Mouse (Mus musculus) embryo, embryonic 9.5 days (tissue): ENCODE data around the gene Hebp1.

Source experiments
- DNase-seq: peaks from one replicate; pipeline ENCODE4 v3.0.0-alpha.2; 2017; ENCODE audit errors: extremely low spot score

The Hebp1 gene

DNA sequence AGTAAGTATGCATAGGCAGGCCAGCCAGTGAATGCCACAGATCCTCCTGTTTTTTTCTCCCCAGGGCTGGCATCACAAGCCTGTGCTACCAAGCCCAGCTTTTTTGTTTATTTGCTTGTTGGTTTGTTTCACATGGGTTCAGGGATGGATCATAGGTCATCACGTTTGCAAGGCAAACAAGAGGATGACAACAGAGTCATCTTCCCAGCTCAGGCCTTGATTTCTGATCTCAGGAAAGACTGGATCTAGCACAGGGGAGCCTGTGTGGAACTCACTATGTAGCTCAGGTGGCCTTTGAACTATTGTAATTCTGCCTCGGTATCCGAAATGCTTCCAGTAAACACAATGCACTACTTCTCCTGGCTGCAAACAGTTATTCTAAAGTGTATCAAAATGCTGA, 35.5 kb downstream of the Hebp1 start:
- DNase-seq = no peak

GRCm38 (mm10) chr6:135161356-135161755, 36.5 kb downstream of the Hebp1 start:
- DNase-seq = no peak

DNA sequence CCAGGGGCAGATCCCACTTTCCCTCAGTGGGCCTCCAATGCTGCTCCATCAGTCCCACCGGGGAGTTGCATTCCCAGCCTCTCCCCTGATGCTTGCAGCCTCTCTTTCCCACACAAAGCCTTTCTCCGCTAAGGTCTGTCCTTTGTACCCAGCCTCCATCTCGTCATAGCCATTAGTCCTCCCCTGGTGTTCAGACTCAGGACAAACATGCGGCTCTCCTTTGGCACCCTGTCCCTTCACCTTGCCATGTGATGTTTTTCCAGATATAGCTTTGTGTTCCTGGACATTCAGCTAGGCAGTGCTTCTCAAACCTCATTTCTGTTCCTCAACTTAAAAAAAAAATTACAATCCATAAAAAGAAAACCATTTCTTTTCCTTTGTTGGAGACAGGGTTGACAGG, 39.3 kb downstream of the Hebp1 start:
- no peak for DNase-seq

- no peak for DNase-seq
These were observed 40.3 kb downstream of the Hebp1 start for GRCm38 (mm10) chr6:135157496-135157895.

- DNase-seq = no peak
These were observed 41.2 kb downstream of the Hebp1 start for GRCm38 (mm10) chr6:135156597-135156996.

- no peak for DNase-seq
These were observed 44.1 kb downstream of the Hebp1 start for GRCm38 (mm10) chr6:135153719-135154118.

GRCm38 (mm10) chr6:135150311-135150710, 47.5 kb downstream of the Hebp1 start:
- no peak for DNase-seq

DNA sequence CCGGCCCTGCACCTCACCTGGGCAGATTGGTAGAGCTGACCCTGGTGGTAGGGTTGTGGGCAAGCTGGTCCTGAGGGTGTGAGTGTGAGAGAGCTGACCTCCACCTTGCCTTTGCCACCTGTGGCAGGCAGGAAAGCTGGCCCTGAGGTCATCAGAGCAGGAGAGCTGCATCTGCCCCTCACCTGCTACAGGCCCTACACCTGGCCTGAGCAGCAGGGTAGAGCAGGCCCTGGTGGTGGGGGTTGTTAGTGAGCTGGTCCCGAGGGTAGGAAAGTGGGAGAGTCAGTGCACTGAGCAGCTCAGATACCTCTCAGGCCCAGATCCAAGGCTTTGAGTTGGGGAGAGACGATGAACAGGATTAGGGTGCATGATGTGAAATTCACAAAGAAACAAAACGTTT, 48.1 kb downstream of the Hebp1 start:
- DNase-seq = no peak

DNA sequence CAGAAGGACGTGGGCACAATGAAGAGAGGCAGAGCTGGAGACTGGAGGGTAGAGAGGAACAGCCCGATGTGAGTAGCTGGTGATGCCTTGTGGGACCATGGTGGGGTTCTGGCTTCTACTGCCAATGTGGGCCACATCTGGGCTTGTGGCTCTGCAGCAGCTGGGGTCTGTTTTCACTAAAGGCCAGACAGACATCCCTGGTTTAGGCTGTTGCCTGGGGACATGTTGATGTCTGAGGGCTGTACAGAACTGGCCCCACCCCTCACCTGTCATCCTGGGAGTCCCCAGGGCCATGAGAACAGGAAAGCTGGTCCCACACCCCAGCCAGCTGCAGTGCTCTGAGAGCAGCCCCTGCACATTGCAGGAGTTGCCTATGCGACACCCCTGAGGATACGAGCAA, 48.6 kb downstream of the Hebp1 start:
- DNase-seq = no peak

- no peak for DNase-seq
These were observed 49.3 kb downstream of the Hebp1 start for GRCm38 (mm10) chr6:135148506-135148905.

DNA sequence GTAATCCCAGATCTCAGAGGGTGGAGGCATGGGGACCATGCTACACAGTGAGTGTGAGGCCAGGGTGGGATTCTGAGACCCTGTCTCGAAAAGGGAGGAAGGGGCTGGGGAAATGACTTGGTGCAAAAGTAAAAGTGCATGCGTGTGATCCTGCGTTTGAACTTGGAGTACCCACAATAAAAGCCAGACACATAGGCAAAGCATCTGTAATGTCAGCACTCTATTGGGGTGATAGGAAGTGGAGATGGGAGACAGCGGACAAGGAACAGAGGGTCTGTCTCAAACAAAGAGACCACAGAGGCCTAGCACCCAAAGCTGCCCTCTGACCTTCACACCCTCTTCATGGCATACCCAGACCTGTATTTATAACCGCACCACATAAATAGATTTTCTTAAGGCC, 51.8 kb downstream of the Hebp1 start:
- no peak for DNase-seq

- DNase-seq = no peak
These were observed 53.3 kb downstream of the Hebp1 start for GRCm38 (mm10) chr6:135144516-135144915.

- DNase-seq = no peak
These were observed 54.7 kb downstream of the Hebp1 start for GRCm38 (mm10) chr6:135143151-135143550.

DNA sequence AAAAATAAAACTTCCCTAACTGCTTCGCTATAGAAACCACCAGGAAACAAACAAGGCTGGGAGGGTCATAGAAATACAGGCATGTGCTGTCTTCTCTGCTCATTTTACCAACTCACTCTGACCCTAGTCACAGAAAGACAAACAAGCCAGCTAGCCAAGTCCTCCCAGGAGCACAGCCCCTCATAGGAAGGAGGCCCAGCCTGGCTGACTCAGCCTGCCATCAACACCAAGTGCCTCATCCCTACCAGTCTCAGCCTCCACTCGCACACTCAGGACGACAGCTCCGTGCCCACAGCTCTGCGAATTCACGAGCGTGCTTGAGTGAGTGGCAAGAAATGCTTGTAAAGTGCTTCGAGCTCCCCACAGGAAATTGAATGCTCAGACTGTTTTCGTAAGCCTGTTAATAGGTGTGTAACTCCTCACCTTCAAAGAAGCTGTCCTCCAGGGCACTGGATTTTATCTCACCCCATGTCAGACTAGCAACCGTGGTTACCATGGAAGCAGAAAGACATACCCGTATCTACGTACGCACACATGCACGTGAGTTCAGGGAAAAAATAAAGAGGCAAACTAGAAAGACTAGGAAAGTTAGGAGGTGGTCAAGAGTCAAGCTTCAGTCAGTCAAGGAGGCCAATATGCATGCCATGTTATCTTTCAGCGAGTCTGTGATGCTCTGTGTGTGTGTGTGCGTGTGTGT, 56.2 kb downstream of the Hebp1 start:
- no peak for DNase-seq

DNA sequence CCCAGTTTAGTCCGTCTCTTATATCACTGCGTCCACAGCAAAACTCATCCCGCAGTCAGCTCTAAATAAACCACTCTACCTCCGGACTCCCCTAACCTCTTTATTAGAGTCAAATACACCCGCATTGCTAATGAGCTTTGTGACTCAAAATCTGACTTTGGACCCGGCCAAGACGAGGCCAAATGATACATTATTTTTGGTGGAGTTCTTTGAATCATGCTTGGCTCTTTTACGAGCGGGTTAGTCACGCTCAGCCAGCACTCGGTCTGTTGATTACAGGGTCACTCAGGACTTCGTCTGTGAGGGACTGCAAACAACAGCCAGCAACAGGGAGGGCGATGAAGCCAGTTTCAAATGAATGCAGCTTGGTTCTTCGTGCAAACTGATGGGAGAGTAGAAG, 59.1 kb downstream of the Hebp1 start:
- no peak for DNase-seq

- no peak for DNase-seq
These were observed 59.6 kb downstream of the Hebp1 start for GRCm38 (mm10) chr6:135138207-135138606.

DNA sequence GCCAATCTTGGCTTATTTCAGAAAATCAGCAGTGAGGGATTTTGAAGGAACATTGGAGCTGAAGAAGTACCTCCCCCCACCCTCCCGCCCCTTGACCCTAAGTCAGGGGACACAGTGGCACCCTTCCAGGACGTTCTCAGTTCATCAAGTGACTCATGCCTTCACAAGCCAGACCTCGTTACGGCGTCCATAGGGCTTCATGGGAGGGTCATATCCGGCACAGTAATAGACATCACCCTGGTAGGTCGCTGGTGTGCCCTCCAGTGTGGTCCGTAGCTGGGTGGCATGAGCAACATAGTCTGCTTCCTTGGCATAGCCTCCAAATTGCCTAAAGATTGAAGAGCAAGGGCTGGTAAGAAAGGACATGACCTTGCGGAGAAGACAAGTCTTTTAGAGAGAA, 60.1 kb downstream of the Hebp1 start:
- DNase-seq = no peak

- DNase-seq = peak; percentile 56
These were observed 61.2 kb downstream of the Hebp1 start for GRCm38 (mm10) chr6:135136439-135137161.

DNA sequence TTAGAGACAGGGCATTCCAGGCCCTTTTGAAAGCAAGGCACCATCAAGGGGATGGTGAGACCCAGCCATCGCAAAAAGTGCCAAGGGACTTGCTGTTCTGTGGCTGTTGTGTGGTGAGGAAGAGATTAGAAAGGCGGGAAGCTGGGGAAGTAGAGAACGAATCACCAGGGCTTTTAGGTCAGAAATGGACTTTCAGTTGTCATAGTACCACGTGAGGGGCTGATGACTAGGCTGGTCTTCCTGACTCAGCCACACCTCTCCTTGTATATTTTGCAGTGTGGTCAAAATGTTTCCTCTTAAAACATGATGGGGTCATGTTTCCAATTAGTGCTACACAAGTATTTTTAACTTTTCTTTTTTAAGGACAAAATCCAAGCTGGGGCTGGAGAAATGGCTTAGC, 62.1 kb downstream of the Hebp1 start:
- DNase-seq = no peak

DNA sequence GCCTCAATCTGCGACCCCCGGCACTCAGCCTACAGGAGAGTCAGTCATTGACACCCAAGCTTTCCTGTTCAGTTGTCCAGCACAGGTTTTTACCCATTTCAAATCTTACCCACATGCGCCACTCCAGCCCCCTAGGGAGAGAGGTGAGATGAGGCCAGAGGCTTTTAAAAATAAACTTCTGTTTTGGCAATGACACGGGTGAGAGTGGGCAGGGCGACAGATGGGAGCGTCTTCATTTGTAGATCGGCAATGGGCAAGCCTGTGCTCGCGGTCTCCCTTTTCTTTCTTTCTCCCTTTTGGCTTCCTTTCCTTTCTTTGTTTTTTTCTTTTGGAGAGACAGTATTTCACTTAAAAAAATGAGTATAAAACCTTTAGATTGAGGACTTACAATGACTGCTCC, 64.3 kb downstream of the Hebp1 start:
- no peak for DNase-seq

DNA sequence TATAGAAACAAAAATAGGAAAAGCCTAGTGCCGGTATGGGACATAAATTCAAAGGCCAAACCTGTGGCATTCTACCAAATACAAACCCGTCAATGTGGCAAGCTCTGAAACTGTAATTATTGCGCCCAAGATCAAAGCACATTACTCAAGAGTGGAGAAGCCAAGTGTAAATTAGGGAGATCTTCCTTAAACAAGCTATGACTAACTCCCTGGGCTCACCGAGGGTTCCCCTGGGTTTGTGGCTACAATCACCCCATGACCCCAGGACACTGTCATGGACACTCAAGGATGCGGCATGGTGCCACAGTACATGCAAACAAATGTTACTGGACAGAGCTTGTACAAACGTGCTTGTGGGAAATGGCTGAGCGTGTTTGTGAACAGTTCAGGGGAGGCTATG, 64.7 kb downstream of the Hebp1 start:
- DNase-seq = no peak

- DNase-seq = no peak
These were observed 73.0 kb downstream of the Hebp1 start for GRCm38 (mm10) chr6:135124755-135125380.

DNA sequence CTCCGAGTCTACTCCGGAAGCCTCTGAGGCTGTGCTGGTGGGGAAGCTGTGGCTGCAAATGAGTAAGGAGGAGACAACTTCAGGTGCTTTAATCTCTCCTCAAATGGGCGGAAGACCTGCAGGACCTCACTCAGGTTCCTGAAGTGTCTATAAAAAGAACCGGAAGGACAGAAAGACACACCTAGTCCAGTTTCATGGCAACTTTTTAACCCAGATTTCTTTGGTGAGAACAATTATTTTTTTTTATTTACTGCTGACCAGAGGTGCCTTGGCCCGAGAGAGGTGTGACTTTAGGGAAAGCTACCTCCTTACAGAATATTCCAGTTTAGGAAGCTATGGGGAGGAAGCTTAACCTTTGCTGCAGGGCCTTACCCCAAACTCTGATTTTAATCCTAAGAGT, 79.6 kb downstream of the Hebp1 start, which contains the start of gene Gprc5d:
TSS of gene Gprc5d (minus strand) at position 101 of the 400 bp plus-strand sequence.
- DNase-seq = no peak
